Mouse (Mus musculus): ENCODE measurements around the gene Ripk1.

- TF ChIP-seq CTCF (IDR thresholded peaks at IDR 0.05; ENCODE audit: low read depth) (no peak), EP300 (IDR thresholded peaks at IDR 0.05; ENCODE audit: low read depth) (no peak)
Measured at GRCm38 (mm10) chr13:34045511-34046249, 43.5 kb downstream of the Ripk1 start.
